Mouse (Mus musculus): ENCODE measurements at regions not wholly inside any gene's neighbourhood (a gene's known extent, or its start where the extent isn't known, plus 50 kb on each side); places are given as distances from the start of the nearest gene placed in this dataset.

- no peaks in the 10 kb centered on the region for H3K4me1 ChIP-seq (ENCODE audit: control insufficient read depth in 1 of 2, insufficient read depth in 2 of 2, low read length in 2 of 2)
- H3K27me3 ChIP-seq (ENCODE audit: control insufficient read depth in 1 of 2, insufficient read depth in 2 of 2, low read length in 2 of 2): no peaks in the 10 kb centered on the region
- no peak overlapping the region for H3K9ac ChIP-seq (ENCODE audit: control insufficient read depth, low read depth, low read length, poor library complexity, severe bottlenecking)
- no peak for DNase-seq (ENCODE audit: low read depth, low spot score)
- no peak overlapping the region for H3K4me3 ChIP-seq (ENCODE audit: control insufficient read depth in 1 of 2, insufficient read depth in 1 of 2, low read depth in 2 of 2, low read length in 2 of 2)
- H3K9me3 ChIP-seq (replicated peaks; ENCODE audit: insufficient read depth, low read length): no peaks in the 10 kb centered on the region
- no peaks in the 10 kb centered on the region for H3K79me2 ChIP-seq (ENCODE audit: control insufficient read depth, insufficient read depth, low read length, poor library complexity)
- no peak overlapping the region for H3K27ac ChIP-seq (ENCODE audit: control insufficient read depth, low read depth, low read length)
- TF ChIP-seq UBTF (IDR thresholded peaks at IDR 0.05; ENCODE audit: borderline replicate concordance, insufficient read depth, low read depth, low read length) (no peak), EP300 (IDR thresholded peaks at IDR 0.05; ENCODE audit: low read depth in 1 of 2, low read length in 2 of 2) (no peak), ETS1 (IDR thresholded peaks at IDR 0.05; ENCODE audit: low read depth, low read length) (no peak), GABPA (IDR thresholded peaks at IDR 0.05; ENCODE audit: low read depth, low read length) (no peak), ZKSCAN1 (IDR thresholded peaks at IDR 0.05; ENCODE audit: low read depth, low read length) (no peak), CHD2 (IDR thresholded peaks at IDR 0.05; ENCODE audit: low read length) (no peak), MAX (IDR thresholded peaks at IDR 0.05; ENCODE audit: low read length) (no peak), CHD1 (IDR thresholded peaks at IDR 0.05; ENCODE audit: low read depth, low read length) (no peak), TAL1 (IDR thresholded peaks at IDR 0.05; ENCODE audit: low read length) (no peak), RCOR1 (IDR thresholded peaks at IDR 0.05; ENCODE audit: low read depth, low read length) (no peak), MXI1 (IDR thresholded peaks at IDR 0.05; ENCODE audit: low read depth, low read length) (no peak), ELF1 (IDR thresholded peaks at IDR 0.05; ENCODE audit: low read depth, low read length) (no peak), SIN3A (IDR thresholded peaks at IDR 0.05; ENCODE audit: low read length) (no peak), E2F4 (IDR thresholded peaks at IDR 0.05; ENCODE audit: borderline replicate concordance, low read depth, low read length) (no peak)
- H3K36me3 ChIP-seq (ENCODE audit: control insufficient read depth in 1 of 2, insufficient read depth in 2 of 2, low read length in 2 of 2): no peaks in the 10 kb centered on the region
These were observed 5478.8 kb downstream of the 9330182O14Rik start for GRCm38 (mm10) chr15:45612954-45613353.

GRCm38 (mm10) chr15:45646256-45646655 is 5512.1 kb downstream of the 9330182O14Rik start:
- TF ChIP-seq ZKSCAN1 (IDR thresholded peaks at IDR 0.05; ENCODE audit: low read depth, low read length) (no peak), HCFC1 (IDR thresholded peaks at IDR 0.05; ENCODE audit: low read depth, low read length) (no peak), UBTF (IDR thresholded peaks at IDR 0.05; ENCODE audit: borderline replicate concordance, insufficient read depth, low read depth, low read length) (no peak), POLR2AphosphoS2 (IDR thresholded peaks at IDR 0.05; ENCODE audit: low read length) (no peak), ZMIZ1 (IDR thresholded peaks at IDR 0.05; ENCODE audit: low read depth, low read length) (no peak)
- no peak for DNase-seq (ENCODE audit: low read depth, low spot score)
- H3K79me2 ChIP-seq (ENCODE audit: control insufficient read depth, insufficient read depth, low read length, poor library complexity): no peaks in the 10 kb centered on the region
- no peak overlapping the region for H3K27ac ChIP-seq (ENCODE audit: control insufficient read depth, low read depth, low read length)
- no peaks in the 10 kb centered on the region for H3K4me1 ChIP-seq (ENCODE audit: control insufficient read depth in 1 of 2, insufficient read depth in 2 of 2, low read length in 2 of 2)
- H3K36me3 ChIP-seq (ENCODE audit: control insufficient read depth in 1 of 2, insufficient read depth in 2 of 2, low read length in 2 of 2): no peaks in the 10 kb centered on the region
- no peaks in the 10 kb centered on the region for H3K9me3 ChIP-seq (replicated peaks; ENCODE audit: insufficient read depth, low read length)
- no peaks in the 10 kb centered on the region for H3K27me3 ChIP-seq (ENCODE audit: control insufficient read depth in 1 of 2, insufficient read depth in 2 of 2, low read length in 2 of 2)
- no peak overlapping the region for H3K9ac ChIP-seq (ENCODE audit: control insufficient read depth, low read depth, low read length, poor library complexity, severe bottlenecking)
- H3K4me3 ChIP-seq (ENCODE audit: control insufficient read depth in 1 of 2, insufficient read depth in 1 of 2, low read depth in 2 of 2, low read length in 2 of 2): no peak overlapping the region

Measured in MEL (cell line).